Mouse (Mus musculus) neural tube, embryonic 14.5 days (tissue): ENCODE data around the gene Btaf1. TPM values are rescaled to one million over a fixed set of nuclear protein-coding genes. Genes with fewer than 3 reads are reported as not detected.
"Not testable (repeated sequence)": the region's sequence is repeated elsewhere in the genome, so short reads cannot be mapped to it uniquely, and the experiment has no call there.

Source experiments
- ATAC-seq: fragments of 200-750 bp; cut with Nextera tagmentation; 2 replicates; pipeline ENCODE4 v1.8.0; 2017; ENCODE audit warnings: low read depth, mild to moderate bottlenecking, moderate TSS enrichment, moderate library complexity
- H3K27ac ChIP-seq: fragments of 300-500 bp; sonication (generic); 2 replicates; pipeline ENCODE4 v1.5.1; 2014; ENCODE audit warnings: low read depth, mild to moderate bottlenecking, control low read depth, low read length, moderate library complexity, mixed read lengths
- H3K27me3 ChIP-seq: fragments of 300-500 bp; sonication (generic); 2 replicates; pipeline ENCODE4 v1.6.1; 2014; ENCODE audit warnings: low read length; ENCODE audit not compliant: control insufficient read depth, insufficient read depth
- H3K36me3 ChIP-seq: fragments of 300-500 bp; sonication (generic); 2 replicates; pipeline ENCODE4 v1.6.1; 2014; ENCODE audit warnings: low read length, mixed read lengths; ENCODE audit not compliant: control insufficient read depth, insufficient read depth
- H3K4me1 ChIP-seq: fragments of 300-500 bp; sonication (generic); 2 replicates; pipeline ENCODE4 v1.6.1; 2014; ENCODE audit warnings: low read length; ENCODE audit not compliant: control insufficient read depth, insufficient read depth
- H3K4me2 ChIP-seq: fragments of 300-500 bp; sonication (generic); 2 replicates; pipeline ENCODE4 v1.6.1; 2014; ENCODE audit warnings: mild to moderate bottlenecking, low read depth, low read length, control low read depth
- H3K4me3 ChIP-seq: fragments of 300-500 bp; sonication (generic); 2 replicates; pipeline ENCODE4 v1.5.1; 2014; ENCODE audit warnings: low read depth, low read length, control low read depth, mixed read lengths
- H3K9ac ChIP-seq: fragments of 300-500 bp; sonication (generic); replicated peaks from 2 replicates; pipeline ENCODE4 v1.6.1; 2014; ENCODE audit warnings: low read depth, mild to moderate bottlenecking, control low read depth, low read length, mixed read lengths
- H3K9me3 ChIP-seq: fragments of 300-500 bp; sonication (generic); 2 replicates; pipeline ENCODE4 v1.6.1; 2016; ENCODE audit warnings: low read length; ENCODE audit not compliant: control insufficient read depth
- WGBS: fragments of 180-500 bp; shearing (Covaris S2); extraction: QIAGEN DNeasy Blood & Tissue Kit; methylation state at CpG from one replicate; pipeline ENCODE4 v1.1.7; 2014; 5-methylcytosine and 5-hydroxymethylcytosine counted together
- polyA plus RNA-seq: library from polyadenylated mRNA; unstranded; fragments of >200 nt; fragmentation: Nextera tagmentation; extraction: Ambion mirVana; gene quantifications from 2 replicates; pipeline ENCODE4 v1.2.1, GENCODE M21; 2014

Btaf1 gene
- polyA plus RNA-seq, 1 experiment from 2014 or later: 14.7 TPM

DNA sequence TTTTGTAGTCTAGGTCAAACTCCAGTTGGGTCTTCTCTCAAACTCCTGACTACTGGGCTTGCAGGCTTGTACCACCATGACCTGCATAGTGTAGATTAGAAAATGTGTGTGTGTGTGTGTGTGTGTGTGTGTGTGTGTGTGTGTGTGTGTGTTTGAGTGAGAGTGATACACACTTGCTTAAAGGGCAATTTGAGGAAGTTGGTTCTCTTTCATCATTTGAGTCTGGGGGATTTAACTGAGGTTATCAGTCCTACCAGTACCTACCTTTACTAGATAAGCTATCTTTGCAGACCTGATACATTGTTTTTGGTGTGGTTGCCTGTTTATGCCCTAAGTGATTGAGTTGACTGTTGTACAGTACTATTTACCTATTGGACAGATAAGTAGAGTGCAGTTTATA is 6.2 kb downstream of the Btaf1 start:
- Histone ChIP-seq H3K27me3 (no peaks in the 10 kb centered on the region), H3K4me3 (no peak overlapping the region)
- no peak for ATAC-seq

DNA sequence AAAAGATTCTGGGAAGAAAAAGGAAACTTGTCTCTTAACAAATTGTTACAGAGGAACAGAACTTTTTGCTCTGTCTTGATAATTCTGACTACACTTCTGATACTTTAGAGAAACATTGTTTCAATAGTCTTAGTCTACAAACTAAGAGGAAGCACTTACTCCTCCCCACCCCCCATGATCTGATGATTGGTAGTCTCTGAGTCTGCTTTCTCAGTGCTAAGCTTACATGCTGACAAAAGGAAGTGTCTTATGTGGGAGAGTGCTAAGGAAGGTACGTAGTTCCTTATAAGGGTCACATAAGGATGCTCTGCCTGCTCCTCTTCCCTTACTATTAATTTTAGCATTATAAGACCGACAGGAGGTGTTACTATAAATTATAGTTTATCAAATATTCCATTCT is 6.7 kb downstream of the Btaf1 start:
- Histone ChIP-seq H3K27me3 (no peaks in the 10 kb centered on the region), H3K9ac (no peak overlapping the region), H3K4me2 (no peak overlapping the region), H3K9me3 (no peaks in the 10 kb centered on the region), H3K27ac (no peak overlapping the region), H3K4me1 (no peaks in the 10 kb centered on the region), H3K36me3 (no peaks in the 10 kb centered on the region), H3K4me3 (no peak overlapping the region)
- WGBS: 96% methylated on average over 2 of the region's 2 CpGs
- no peak for ATAC-seq

More for the DNA sequence above, 6.2 kb downstream of the Btaf1 start:
- Histone ChIP-seq H3K36me3 (no peaks in the 10 kb centered on the region), H3K9ac (no peak overlapping the region), H3K4me2 (no peak overlapping the region), H3K4me1 (peaks cover 5% of the 10 kb centered on the region), H3K9me3 (no peaks in the 10 kb centered on the region), H3K27ac (no peak overlapping the region)

DNA sequence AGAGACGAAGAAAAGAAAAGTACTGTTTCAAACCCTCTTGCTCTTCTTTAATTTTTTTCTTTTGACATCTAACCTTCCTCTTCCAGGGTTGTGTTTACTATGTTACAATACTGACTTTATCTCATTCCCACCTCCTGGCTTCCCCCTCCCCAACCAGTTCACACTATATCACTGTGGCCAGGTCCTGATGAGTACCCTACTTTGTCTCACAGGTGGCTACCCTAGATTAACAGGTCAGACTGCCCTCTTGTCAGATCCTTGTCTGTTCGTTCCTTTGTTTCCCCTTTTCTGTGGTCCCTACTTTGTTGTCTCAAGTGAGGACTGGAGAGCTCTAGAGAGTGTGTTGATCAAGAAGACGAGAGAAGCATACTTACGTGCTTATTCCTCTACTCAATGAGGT is 10.4 kb downstream of the Btaf1 start:
- H3K4me1 ChIP-seq: no peaks in the 10 kb centered on the region
- no peak for ATAC-seq
- H3K9me3 ChIP-seq: no peaks in the 10 kb centered on the region
- no peak overlapping the region for H3K27ac ChIP-seq
- no peak overlapping the region for H3K4me2 ChIP-seq
- WGBS: 95% methylated on average over 4 of the region's 4 CpGs
- no peak overlapping the region for H3K9ac ChIP-seq
- no peak overlapping the region for H3K4me3 ChIP-seq
- no peaks in the 10 kb centered on the region for H3K36me3 ChIP-seq
- no peaks in the 10 kb centered on the region for H3K27me3 ChIP-seq

DNA sequence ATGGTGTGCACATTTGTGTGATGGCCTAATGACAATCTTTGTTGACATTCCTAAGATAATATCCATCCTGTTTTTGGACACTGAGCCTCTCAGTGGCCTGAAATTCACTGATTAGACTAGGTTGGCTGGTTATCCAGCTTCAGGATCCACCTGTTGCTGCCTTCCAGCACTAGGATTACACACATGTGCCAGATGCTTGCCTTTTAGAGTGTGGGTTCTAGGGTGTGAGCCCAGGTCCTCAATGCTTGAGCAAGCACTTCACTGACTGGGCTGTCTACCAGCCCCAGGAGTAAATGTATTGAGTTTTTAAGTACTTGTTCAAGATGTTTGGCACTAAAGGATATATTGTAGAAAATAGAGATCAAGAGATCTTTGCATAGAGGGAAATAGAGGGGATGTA is 12.1 kb downstream of the Btaf1 start:
- H3K27ac ChIP-seq: no peak overlapping the region
- ATAC-seq: no peak
- no peak overlapping the region for H3K9ac ChIP-seq
- no peak overlapping the region for H3K4me3 ChIP-seq
- no peaks in the 10 kb centered on the region for H3K27me3 ChIP-seq
- no peak overlapping the region for H3K4me2 ChIP-seq
- H3K4me1 ChIP-seq: no peaks in the 10 kb centered on the region
- no peaks in the 10 kb centered on the region for H3K9me3 ChIP-seq
- no peaks in the 10 kb centered on the region for H3K36me3 ChIP-seq

DNA sequence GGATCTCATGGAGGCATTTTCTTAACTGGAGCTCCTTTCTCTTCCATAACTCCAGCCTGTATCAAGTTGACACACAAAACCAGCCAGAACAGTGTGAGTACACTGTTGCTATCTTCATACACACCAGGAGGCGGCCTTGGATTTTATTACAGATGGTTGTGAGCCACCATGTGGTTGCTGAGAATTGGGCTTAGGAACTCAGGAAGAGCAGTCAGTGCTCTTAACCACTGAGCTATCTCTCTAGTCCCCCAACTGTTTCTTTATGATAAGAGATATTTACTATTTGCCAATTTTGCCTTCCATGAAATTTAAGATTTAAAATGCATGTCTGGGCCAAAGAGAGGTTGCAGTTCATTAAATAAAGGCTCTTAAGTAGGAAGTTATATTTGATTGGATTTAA is 14.2 kb downstream of the Btaf1 start:
- H3K27ac ChIP-seq: no peak overlapping the region
- WGBS: 89% methylated on average over 1 of the region's 1 CpGs
- no peaks in the 10 kb centered on the region for H3K36me3 ChIP-seq
- H3K4me1 ChIP-seq: no peaks in the 10 kb centered on the region
- no peak overlapping the region for H3K9ac ChIP-seq
- H3K4me2 ChIP-seq: no peak overlapping the region
- ATAC-seq: no peak
- H3K27me3 ChIP-seq: no peaks in the 10 kb centered on the region
- H3K4me3 ChIP-seq: no peak overlapping the region
- H3K9me3 ChIP-seq: no peaks in the 10 kb centered on the region

DNA sequence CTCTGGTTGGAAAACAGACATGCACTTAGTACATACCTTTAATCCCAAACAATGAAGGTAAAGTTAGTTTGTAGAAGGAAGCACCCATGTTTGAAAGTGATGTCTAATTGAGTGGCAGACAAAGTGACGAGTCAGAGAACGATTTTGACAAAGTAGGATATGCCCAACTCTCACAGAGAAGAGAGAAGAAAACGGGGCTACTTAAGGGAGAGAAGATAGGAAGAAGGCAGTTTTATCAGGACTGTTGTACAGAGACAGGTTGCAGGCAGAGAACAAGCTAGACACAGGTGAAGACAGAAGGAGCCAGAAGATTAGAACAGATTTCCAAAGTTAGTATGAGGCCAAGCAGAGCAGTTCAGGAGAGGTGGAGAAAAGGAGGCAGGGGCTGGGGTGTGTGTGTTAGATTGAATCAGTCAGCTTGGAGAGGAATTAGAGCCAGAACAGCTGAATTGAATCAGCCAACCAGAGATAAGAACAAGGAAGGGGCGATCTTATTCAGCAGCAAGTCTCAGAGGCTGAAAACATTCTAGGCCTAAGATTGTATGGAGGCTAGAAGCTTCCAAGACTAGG is 27.8 kb downstream of the Btaf1 start:
- H3K4me2 ChIP-seq: no peak overlapping the region
- no peak for ATAC-seq
- H3K9ac ChIP-seq: no peak overlapping the region
- H3K9me3 ChIP-seq: no peaks in the 10 kb centered on the region
- no peak overlapping the region for H3K4me3 ChIP-seq
- no peaks in the 10 kb centered on the region for H3K27me3 ChIP-seq
- H3K27ac ChIP-seq: no peak overlapping the region
- H3K4me1 ChIP-seq: no peaks in the 10 kb centered on the region
- peaks cover 6% of the 10 kb centered on the region; the same call in 1 of the 2 replicates for H3K36me3 ChIP-seq
- 89% methylated on average over 4 of the region's 4 CpGs for WGBS

DNA sequence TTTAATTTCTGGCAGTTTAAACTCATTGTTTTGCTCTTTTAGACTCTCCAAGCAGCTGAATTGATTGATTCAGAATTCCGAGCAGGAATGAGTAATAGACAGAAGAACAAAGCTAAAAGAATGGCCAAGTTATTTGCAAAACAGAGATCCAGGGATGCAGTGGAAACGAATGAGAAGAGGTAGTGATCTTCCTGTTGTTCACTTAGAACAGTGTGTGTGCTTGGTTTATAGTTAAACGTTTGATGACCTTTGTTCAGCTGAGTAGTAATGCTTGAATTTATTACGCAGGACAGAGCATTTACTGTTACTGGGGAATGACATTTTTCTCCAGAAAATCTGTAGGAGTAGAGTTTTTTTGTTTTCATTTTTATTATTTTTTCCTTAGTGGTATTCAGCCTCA is 32.5 kb downstream of the Btaf1 start:
- H3K36me3 ChIP-seq: peaks cover 6% of the 10 kb centered on the region; the same call in 1 of the 2 replicates
- no peak overlapping the region for H3K4me3 ChIP-seq
- no peak overlapping the region for H3K27ac ChIP-seq
- H3K9me3 ChIP-seq: no peaks in the 10 kb centered on the region
- no peaks in the 10 kb centered on the region for H3K4me1 ChIP-seq
- 82% methylated on average over 4 of the region's 4 CpGs for WGBS
- no peaks in the 10 kb centered on the region for H3K27me3 ChIP-seq
- H3K9ac ChIP-seq: no peak overlapping the region
- ATAC-seq: no peak
- H3K4me2 ChIP-seq: no peak overlapping the region

DNA sequence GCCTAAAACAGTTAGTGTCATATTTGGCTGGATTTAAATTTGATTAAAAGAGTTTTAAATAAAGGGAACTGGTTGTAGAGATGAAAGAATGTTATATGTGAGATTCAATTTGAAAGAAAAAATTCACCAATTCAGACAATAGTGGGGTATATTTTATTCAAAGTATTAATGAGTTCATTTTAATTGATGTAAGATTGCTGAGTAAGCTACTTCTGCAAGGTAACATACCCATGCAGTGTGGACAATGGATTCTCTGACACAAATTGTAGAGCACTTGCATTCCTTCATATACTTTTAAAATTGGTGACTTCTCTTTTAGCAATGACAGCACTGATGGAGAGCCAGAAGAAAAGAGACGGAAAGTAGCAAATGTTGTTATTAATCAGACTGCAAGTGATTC is 35.4 kb downstream of the Btaf1 start:
- Histone ChIP-seq H3K4me1 (no peaks in the 10 kb centered on the region), H3K4me2 (no peak overlapping the region), H3K9me3 (no peaks in the 10 kb centered on the region), H3K27me3 (no peaks in the 10 kb centered on the region), H3K9ac (no peak overlapping the region), H3K27ac (no peak overlapping the region), H3K4me3 (no peak overlapping the region), H3K36me3 (peaks cover 9% of the 10 kb centered on the region)
- no peak for ATAC-seq
- WGBS: 100% methylated on average over 1 of the region's 1 CpGs

DNA sequence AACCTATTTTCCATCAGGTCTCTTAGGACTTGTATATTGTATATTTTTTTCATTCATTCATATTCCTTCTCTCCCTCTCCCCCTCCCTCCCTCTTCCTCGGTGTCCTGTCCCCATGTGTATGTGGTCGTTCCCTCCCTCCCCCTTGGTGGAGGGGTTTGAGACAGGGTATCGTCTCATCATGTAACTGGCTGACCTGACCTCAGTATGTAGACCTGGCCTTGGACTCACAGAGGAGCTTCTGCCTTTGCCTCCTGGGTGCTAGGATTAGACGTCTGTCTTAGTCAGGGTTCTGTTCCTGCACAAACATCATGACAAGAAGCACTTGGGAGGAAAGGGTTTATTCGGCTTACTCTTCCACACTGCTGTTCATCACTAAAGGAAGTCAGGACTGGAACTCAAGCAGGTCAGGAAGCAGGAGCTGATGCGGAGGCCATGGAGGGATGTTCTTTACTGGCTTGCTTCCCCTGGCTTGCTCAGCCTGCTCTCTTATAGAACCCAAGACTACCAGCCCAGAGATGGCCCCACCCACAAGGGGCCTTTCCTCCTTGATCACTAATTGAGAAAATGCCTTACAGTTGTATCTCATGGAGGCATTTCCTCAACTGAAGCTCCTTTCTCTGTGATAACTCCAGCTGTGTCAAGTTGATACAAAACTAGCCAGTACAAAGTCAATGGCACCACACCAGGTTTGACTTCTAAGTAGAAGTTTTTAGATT is 36.8 kb downstream of the Btaf1 start:
- H3K9me3 ChIP-seq, ATAC-seq, H3K27ac ChIP-seq, H3K27me3 ChIP-seq, H3K4me2 ChIP-seq, H3K9ac ChIP-seq, H3K4me1 ChIP-seq, H3K4me3 ChIP-seq: not testable (repeated sequence)
- H3K36me3 ChIP-seq: peaks cover 14% of the 10 kb centered on the region
- WGBS: 87% methylated on average over 6 of the region's 6 CpGs
